Mouse (Mus musculus): ENCODE measurements at regions not wholly inside any gene's neighbourhood (a gene's known extent, or its start where the extent isn't known, plus 50 kb on each side); places are given as distances from the start of the nearest gene placed in this dataset.
"Not testable (repeated sequence)": the region's sequence is repeated elsewhere in the genome, so short reads cannot be mapped to it uniquely, and the experiment has no call there.

DNA sequence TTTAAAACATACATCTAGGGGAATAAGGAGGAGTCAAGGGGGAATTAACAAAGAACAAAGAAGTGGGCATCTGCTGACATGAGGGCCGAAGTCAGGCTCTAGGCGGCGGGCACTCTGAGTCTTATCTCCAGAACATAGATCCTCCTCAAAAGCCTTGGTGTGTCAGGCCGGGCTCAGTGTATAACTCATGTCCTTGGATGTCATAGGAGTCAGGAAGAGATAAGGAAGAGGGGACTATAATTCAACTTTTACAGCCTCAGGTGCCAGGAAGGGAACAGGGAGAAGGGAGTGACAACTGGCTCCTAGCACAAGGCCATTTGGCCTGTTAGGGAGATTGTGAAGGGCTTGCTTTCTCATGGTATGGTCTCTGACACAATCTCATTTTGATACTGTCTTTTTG, 185.9 kb upstream of the Ube2e2 start:
- not testable (repeated sequence) for ATAC-seq (ENCODE audit: low TSS enrichment)

- peak; percentile 86 for ATAC-seq (ENCODE audit: low TSS enrichment)
Observed at GRCm38 (mm10) chr14:19041984-19042760, 148.1 kb upstream of the Ube2e2 start.

GRCm38 (mm10) chr14:19020102-19020501, 126.0 kb upstream of the Ube2e2 start:
- no peak for ATAC-seq (ENCODE audit: low TSS enrichment)

DNA sequence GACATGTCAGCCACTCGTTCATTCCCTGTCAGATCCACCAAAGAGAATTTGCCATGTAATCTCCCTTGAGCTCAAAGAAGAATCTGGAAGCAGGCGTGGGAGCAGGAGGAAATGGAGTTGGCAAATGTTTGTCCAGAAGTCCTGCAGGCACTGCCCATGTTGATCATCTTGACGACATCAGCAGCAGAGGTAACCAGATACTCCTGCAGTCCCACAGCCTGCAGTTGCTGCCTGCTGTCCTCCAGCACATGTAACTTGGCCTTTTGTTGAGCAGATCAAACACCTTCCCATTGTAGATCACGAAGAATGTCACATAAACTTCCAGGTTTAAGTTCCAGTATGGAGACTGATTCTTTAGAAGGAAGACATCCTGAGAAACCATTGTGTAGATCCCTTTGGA, 121.3 kb upstream of the Ube2e2 start:
- no peak for ATAC-seq (ENCODE audit: low TSS enrichment)

DNA sequence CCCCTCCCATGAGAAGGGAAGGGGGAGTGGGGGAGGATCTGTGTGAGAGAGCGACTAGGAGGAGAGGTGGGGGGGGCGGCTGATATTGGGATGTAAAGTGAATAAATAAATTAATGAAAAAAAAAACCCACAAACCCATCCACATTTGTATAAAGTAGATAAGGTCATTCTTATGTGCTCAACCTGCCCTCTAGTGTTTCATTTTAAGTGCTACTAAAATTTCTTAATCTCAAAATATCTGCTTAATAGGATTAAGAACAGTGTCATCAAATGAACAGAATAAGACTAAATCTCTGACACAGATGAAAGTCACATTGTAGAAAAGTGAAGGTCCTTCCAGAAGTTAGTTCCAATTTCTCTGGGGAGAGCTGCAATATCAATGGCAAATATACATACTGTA, 119.5 kb upstream of the Ube2e2 start:
- not testable (repeated sequence) for ATAC-seq (ENCODE audit: low TSS enrichment)

DNA sequence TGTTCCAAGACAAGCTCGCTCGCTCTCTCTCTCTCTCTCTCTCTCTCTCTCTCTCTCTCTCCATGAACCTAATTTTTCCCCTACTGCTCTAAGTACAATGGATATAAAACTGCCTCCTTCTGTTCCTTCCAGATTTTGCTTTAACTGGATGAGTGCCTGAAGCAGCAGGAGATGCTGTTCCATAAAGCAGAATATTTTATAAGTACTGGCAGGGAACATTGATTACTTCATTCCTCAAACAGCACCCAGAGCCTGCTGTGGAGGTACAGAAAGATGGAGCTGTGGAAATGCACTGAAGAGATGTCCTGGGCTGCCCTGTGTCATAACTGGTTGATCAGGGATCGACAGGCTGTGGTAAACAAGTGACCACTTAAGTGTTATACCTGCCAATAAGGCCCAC, 89.8 kb upstream of the Ube2e2 start:
- peak; percentile 95 for ATAC-seq (ENCODE audit: low TSS enrichment)

DNA sequence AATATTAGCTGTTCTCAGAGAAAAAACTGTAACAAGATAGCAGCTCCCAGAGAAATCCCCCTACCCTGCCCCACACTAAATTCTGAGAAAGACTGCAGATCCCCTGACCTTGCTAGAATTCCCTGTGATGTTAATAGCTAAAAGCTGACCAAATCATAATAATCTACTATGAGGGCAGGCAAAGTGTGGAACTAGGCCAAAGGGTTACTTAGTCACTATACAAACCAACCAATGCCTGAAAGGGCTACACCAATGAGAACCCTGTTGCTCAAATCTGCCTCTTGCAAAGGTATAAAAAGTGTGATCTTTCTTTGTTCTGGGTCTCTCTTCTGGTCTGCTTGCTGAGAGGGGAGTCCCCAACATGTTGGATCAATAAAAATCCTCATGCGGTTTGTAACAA, 69.8 kb upstream of the Ube2e2 start:
- ATAC-seq (ENCODE audit: low TSS enrichment) = no peak

DNA sequence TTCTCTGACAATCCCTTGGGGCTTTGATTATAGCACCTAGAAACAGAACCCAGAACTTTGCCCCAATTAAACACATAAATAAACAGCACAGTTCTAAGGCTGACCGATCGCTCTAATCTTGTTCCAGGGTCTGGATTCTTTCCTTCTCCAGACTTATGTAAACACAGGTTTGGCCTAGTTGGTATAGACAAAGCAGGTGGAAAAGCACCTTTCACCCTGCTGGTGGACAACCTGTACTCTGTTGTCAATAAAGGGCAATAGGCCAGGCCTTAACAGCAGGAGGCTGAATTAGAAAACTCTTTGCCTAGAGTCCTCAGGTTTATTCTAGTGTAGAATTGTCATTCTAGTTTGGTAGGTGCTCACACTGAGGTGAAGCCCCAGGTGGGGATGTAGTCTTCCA, 69.2 kb upstream of the Ube2e2 start:
- ATAC-seq (ENCODE audit: low TSS enrichment) = no peak
